Mouse (Mus musculus) kidney, adult 18-20 months (tissue): ENCODE data around the gene B3gnt9.
"Not testable (repeated sequence)": the region's sequence is repeated elsewhere in the genome, so short reads cannot be mapped to it uniquely, and the experiment has no call there.

Experiments
- DNase-seq: peaks from one replicate; pipeline ENCODE4 v3.0.0; 2021

B3gnt9 gene

DNA sequence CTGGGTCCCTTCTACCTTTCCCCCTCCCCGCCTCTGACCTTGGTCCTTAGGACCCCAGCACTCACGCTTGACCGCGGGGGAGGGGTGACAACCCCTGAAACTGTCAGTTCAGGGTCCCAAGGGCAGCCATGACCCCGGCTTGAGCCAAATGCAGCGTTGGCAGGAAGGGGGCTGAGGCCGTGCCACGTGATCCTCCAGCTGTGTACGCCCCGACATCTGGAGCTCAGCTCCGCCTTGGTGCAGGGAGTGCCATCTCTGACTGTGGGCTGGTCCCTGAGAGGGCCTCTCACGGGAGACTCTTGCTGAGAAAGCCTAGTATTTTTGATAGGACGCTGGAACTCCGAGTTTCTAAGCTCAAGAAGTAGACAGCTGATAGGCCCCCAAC, at the start of gene B3gnt9:
B3gnt9 (minus strand) TSS at position 188 of the 385 bp plus-strand sequence.
- peak; percentile 39 for DNase-seq

DNA sequence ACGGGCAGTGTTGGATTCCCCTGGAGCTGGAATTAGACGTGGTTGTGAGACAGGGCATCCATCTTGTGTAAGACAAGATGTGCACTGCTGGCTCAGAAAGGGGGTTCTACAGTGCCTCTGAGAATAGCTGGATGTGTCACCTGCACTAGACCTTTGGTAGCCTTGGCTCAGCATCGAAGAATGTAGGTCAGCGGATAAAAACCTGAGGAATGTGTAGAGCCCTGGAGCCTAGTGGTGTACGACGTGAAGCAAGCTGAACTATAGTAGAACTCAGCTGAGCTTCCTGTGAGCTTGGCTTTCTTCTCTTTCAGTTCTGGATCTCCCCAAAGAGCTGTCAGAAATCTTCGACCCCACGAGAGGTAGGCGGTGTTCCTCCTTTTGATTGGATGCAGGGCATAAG, 48.9 kb upstream of the B3gnt9 start:
- DNase-seq: no peak

DNA sequence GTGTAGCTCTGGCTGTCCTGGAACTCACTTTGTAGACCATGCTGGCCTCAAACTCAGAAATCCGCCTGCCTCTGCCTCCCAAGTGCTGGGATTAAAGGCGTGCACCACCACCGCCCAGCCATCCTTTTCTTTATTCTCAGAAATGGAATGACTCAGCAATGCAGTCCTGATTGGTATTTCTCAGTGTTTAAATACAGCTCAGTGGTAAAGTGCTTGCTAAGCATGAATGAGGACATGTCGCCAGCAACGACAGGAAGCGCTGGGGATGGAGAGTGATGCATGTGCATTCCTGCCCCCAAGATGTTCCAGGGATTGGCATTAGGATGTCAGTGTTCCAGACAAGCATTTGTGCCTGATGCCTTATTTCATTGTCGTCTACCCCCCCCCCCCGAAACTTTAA, 48.4 kb upstream of the B3gnt9 start:
- no peak for DNase-seq

DNA sequence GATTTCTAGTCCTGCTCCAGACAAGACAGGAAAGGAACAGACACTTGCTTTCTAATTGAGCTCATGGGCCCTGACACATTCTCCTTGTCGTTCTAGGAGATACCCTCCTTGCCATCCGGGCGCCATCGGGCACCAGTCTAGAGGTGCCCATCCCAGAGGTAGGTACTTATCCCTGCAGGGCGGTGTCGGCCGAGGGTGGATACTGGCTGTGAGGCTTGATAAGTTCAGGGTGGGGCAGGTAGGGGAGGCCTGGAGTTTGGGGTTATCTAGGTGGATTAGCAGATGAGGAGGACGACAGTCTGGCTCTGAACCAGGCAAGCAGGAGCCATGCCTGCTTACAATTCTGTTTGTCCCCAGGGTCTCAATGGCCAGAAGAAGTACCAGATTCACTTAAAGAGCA, 45.0 kb upstream of the B3gnt9 start:
- DNase-seq: no peak

DNA sequence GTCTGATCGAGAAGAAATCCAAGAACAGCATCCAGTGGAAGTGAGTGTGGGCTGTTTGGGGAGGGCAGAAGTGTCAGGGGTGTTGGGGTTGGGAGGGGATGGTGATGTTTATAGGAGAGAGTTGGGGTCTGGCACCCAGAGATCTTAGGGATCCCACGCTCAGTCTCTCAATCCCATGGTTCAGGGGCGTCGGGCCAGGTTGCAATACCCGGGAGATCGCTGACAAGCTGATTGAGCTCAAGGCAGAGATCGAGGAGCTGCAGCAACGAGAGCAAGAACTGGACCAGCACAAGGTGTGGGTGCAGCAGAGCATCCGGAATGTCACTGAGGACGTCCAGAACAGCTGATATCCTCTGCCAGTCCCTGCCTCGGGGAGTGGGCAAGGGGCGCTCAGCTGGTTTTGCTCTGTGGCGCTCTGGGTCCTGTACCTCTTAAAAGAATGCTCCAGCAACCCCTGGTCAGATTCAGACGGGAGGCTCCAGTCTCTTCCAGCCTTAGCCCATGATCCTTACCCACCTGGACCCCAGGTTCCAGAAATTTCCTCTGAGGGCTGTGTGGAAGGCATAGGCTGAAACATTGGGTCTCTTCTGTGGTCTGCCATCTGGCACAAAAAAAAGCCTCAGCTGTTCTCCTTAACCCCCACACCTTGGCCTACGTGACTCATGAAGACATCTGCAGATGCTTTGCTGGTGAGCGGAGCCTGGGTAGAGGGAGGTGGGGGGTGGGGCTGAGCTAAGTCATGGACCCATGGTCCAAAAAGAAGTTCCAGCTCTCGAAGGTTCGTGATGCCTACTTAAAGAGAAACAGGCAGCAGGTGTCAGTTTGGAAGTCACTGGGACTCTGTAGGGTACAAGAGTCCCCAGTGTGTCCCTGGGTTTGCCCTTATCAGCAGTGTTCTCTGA, 43.6 kb upstream of the B3gnt9 start:
- DNase-seq: no peak

DNA sequence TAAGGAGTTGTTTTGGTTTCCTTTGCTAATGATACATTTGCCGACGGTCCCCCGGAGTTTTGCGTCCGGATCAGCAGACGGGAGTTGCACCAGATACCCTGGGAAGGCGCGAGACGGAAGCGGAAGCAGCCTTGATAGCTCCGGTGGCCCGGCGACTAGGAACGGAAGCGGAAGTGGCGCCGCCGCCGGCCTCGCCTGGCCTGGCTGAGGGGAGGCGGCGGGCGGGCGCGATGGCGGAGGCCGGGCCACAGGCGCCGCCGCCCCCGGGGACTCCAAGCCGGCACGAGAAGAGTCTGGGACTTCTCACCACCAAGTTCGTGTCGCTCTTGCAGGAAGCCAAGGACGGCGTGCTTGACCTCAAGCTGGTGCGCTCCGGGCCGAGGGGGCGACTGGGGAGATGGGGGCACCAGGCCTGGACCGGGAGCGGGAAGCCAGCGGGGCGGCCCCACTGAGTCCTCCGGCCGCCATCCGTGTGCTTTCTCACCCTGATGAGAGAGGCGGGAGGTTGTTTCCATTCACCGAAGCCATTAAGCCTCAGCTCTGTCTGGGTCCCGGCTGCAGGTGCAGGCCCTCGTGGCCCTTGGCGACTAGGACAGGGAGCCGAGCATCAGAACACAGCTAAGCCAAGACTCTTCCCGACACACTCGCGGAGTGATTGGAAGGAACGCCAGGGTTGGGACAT, 42.7 kb upstream of the B3gnt9 start, which contains the start of gene E2f4:
E2f4 (plus strand) TSS at position 153 of the 682 bp plus-strand sequence.
- peak; percentile 93 for DNase-seq

DNA sequence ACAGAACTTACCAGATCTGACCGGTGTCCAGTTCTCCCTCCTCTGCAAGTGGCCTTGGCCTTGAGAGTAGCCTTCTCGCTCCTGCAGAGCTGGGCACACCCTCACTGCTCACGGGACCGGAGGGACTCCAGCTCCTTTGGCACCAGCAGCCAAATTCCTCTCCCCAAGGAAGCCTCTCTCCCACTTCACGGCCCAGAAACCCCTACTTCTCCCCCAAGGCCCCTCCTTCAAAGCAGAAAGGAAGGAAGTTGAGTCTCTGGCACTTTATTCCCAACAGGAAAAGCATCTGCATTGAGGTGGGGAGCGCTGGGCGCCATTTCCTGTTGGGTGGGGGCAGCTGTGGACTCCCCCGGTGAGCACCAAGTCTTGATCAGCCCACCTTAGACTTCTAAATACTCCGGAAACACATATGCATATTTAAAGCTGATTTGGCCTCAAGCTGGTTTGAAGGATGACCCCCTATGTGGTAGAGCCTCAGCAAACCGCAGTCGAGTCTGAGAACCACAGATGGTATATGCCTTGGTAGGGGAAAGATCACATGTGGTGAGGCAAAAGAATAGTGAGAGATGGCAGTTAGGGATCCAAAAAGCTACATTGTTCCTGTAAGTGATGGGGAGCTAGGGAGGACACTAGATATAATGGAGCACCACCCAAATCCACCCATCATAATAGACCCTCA, 41.1 kb upstream of the B3gnt9 start, which contains the start of gene Exoc3l:
Exoc3l (minus strand) TSS at position 207 of the 679 bp plus-strand sequence.
- DNase-seq: peak; percentile 26

DNA sequence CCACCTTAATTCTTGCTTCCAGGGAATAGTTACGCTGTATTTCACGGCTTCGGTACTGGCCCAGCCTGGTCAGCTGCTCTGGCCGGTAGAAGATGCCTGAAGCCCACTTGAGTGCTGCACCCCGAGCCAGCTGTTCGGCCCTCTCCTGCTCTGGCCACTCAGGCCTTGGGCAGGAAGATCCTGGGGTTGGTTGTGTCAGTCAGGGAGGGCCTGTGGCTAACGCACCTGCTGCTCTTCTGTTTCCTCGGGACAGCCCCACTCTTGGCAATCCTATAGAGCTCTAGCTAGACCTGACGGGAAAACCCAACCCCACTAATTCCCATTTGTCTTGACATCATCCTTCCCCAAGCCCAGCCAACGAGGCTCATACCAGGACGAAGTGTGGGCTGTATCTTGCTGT, 40.3 kb upstream of the B3gnt9 start:
- no peak for DNase-seq

DNA sequence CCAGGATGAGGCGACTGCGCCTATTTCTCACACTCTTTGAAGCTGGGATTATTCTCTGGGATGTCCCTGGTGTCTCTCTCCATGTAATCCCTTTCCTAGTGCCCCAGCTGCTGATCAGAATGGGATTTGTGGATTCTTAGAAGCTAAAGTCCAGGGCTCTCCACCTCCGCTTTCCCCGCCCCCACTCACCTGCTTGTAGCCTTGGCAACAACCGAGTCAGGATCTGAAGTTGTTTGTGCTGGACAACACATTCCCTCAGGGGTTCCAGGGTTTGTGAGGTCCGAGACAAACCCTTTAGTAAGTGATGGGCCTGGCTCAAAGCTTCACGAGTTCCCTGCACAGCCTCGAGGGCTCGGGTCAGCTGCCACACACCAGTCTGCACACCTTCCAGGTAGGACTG, 39.8 kb upstream of the B3gnt9 start:
- no peak for DNase-seq

DNA sequence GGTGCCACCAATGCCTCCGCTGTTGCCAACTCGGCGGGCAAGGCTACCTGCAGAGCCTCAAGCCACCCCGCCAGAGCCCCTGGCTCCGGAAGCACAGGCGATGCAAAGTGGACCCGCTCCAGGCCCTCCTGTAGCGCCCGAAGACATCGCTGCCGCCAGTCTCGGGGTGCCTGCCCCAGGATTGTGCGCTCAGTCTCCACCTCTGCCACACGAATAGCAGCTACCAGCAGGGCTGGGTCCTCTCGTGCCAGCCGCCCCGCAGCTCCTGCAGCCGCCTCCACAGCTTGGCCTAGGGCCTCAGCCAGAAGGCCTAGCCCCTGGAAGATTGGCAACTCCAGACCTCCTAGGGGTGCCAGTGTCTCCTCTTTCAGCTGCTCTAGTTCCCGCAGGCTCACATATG, 38.5 kb upstream of the B3gnt9 start:
- no peak for DNase-seq

DNA sequence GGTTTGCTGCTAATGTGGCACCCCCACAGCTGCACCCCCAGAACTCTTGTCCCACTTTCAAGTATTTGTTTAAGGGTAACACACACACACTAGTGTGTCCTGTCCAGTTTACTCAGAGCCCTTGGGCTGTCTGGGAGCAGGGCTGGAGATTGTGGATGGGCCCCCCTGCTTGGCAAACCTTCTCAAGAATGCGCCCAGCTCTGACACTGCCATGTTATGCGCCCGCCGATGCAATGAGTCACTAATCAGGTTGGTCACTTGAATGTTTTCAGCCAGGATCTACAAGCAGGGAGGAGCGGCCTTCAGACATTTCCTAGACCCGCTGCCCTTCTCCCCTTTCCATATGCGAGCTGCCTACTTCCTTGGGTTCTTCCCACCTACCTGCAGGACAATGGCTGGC, 37.5 kb upstream of the B3gnt9 start:
- DNase-seq: no peak

DNA sequence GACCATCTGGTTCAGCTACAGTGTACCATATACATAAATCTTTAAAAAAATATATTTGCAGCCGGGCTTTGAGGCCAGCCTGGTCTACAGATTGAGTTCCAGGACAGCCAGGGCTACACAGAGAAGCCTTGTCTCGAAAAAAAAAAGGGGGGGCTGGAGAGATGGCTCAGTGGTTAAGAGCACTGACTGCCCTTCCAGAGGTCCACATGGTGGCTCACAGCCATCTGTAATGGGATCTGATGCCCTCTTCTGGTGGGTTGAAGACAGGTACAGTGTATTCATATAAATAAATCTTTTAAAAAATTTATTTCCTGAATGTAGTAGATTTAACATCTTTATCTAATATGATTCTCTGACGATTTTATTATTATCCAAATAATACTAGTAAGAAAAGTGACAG, 36.8 kb upstream of the B3gnt9 start:
- not testable (repeated sequence) for DNase-seq

DNA sequence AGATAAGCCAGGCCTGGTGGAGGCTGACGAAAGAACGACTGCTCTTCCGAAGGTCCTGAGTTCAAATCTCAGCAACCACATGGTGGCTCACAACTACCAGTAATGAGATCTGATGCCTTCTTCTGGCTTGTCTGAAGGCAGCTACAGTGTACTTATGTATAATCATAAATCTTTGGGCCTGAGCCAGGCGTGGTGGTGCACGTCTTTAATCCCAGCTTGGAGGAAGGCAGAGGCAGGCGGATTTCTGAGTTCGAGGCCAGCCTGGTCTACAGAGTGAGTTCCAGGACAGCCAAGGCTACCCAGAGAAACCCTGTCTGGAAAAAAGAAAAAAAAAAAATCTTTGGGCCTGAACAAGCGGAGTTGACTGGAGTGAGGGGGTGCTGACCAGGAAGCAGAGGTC, 36.4 kb upstream of the B3gnt9 start:
- DNase-seq: not testable (repeated sequence)

DNA sequence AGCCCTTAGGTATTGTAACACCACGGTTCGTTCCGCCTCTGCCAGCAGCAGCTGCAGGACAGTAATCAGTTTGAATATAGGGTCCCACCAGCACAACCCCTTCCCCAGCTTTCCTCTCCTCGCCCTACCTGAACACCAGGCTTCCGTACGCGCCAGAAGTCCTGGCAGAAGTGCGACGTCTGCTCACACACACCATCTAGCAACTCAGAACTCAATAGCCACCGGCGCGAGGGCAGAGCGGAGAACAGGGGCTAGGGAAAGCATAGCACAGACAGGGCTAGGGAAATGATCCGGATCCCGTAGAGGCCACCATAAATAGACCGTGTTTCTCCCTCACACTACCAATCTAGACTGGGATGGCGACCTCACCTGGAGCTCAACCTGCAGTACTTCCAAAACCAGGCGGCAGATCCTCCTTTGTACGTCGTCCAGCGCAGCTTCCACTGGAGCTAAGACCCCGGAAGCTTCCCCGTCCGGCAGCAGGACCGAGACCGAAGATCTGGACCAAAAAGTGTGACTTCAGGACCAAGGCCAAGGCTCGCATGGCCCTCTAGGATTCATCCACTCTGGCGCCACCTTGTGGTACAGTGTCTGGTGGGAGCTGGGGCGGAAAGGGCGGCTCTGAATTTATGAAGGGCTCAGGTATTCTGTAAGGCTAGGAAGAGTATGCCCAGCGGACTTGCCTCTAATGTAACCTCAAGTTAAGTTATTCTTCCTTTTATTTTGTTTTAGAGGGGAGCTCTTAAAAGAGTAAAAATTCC, 35.8 kb upstream of the B3gnt9 start:
- DNase-seq: peak; percentile 92

DNA sequence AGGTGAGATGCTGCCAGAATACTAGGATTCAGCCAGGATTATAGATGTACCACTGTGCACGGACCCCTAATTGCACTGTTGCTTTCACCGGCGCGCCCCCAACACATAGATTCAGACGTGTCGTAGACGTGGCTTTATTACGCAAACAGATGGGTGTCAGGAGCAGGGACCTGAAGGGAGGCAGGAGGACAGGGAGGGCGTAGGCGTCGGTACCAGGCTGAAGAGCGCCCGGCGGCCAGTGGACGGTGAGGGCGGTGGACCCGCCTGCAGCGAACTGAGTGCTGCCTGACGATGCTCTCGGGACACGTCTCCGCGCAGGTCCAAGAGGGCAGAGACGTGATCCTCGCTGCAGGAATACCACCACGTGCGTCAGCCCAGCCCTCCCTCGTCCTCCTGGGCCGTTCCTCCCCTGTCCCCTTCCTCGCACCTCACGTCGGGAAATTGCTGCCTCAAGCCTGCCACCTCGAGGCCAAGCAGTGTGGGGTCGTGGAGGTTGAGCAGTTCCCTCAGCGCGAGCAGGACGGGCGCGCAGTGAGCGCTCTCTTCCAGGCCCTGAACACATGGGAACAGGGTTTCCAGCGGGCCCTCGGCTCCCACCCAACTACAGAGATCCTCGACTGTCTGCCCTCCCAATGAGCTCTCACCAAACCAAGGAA, 35.0 kb upstream of the B3gnt9 start, which contains the start of gene 4931428F04Rik:
4931428F04Rik (minus strand) TSS at position 60 of the 656 bp plus-strand sequence.
- no peak for DNase-seq

DNA sequence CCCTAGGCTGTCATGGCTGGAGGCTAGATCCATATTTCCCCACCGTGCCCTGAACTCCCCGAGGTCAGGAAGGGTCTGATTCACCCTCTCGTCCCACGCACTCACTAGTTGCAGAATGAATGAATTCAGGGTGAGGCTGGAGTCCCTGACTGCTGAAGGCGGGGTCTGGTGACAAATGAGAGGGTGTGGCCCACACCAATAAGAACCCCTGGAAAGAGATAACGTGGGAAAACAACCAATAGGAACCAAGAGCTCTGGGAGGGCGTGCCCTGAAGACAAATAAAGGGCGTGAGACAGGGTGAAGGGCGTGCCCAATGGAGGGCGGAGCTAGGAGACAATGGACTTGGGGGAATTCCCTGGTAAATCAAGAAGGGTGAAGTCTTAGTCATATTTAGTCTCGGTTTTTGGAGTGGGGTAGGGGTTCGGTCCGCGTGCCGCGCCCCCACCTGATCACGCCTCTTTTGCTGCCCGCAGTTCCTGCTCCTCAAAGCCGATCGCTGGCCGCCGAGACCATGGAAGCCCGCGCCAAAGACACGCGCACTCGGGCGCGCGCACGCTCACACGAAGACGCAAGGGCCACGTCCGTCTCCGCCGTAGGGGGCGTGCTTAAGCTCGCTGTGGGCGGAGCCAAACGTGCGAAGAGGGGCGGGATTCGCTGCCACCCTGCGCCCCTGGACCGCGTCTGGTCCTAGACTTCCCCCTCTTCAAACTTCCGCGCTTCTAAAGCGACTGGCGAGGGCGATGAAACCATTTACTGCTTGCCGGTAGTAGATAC, 34.2 kb upstream of the B3gnt9 start:
- DNase-seq: peak; percentile 90

DNA sequence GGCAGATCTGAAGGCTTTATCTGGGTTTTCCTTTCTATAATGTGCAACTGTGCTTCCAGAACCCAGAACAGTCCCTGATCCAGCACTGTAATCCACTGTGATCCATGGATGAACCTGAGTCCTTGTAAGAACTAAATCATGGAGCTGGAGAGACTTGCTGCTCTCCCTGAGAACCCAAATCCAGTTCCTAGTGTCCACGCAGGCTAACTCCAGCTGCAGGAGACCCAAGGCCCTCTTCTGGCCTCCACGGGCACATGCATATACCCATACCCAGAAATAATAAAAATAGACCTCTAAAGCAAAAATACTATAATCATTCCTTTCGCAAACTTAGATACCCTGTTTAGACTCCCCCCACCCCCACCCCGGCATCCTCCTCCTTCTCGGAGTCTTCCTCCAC, 33.3 kb upstream of the B3gnt9 start:
- DNase-seq: no peak

DNA sequence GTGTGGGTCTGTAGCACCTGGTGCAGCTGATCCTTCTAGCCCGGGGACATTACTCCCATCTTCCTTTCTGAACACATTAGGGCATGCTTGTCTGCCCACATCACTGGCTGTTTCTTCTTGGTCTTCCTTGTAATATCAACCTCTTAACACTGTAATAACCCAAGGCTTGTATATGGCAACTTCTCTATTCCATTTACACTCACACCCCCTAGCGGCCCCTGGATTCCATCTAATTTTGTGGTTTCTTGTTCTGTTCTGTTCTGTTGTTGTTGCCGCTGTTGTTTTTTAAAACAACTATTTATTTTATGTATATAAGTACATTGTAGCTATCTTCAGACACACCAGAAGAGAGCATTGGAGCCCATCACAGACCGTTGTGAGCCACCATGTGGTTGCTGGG, 32.0 kb upstream of the B3gnt9 start:
- DNase-seq: no peak

DNA sequence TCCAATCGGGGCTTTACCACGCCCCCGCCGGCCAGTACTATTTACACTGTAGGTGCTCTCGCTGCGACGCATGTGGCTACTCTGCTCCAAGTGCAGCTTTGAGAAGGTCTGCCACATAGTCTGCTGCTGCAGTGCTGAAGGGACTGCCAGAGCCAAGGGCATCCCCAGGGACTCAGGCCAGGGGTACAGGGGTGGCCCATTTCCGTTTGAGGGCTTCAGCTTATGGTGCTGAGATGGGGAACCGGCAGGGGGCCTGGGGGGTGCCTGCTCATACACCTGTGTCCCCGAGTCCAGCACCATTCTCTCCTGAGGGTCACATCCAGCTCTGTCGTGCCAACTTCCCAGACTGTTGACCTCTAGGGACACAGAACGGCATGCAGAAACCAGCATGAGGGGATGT, 30.6 kb upstream of the B3gnt9 start:
- no peak for DNase-seq

DNA sequence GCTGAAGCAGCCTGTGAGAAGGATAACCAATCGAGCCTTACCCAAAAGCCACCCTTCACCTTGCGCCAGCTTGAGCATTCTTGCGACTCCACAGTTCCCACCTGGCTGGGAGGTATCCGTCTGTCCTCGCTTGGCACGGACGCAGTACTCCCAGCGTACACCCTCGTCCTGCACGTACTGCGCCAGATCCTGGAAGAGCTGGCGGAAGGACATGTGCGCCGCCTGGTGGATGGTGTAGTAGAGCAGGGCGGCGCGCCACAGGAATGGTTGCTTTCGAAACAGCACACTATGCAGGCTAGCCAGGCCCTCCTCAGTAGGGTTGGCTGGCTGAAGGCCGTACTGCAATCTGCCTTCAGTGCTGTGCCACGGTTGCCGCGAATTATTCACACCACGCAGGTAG, 28.1 kb upstream of the B3gnt9 start:
- peak; percentile 51 for DNase-seq

DNA sequence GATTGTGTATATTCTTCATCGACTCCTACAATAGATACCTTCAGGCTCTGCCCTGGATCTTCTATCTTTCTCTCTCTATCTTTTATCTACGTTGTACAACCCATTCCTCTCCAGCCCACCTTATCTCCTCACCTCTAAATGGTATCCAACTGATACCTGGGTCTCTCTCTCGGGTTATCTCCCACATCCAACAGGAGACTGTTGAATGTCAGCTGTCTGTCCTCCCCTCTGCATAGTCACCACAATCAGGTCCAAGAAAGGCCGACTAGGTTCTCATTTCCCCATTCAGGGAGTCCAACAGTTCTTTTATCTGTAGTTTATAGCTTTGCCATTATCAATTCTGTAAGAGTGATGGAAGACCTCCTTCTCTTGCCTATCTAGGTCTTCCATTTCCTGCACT, 27.3 kb upstream of the B3gnt9 start:
- no peak for DNase-seq
